Comparison of ENCODE assay signal across 29 mouse cellular contexts in genomic region chr1:71307362-71307761, GRCm38 (mm10).
DNase-seq lines count a peak whose midpoint lies in the region; ATAC-seq and TF ChIP-seq lines count a peak whose summit lies in the region.
"Had no signal": no experiment of that assay in that cellular context is flagged by ENCODE, and none has a peak within 500 bp of the region (broad histone marks: within the 10 kb centered on the region; RNA-seq: fewer than 3 reads in every experiment).

No protein-coding gene starts in this region.

- H3K4me3 ChIP-seq in CH12.LX (replicated peaks in 1 of 3; ENCODE audit: low read depth in 2 of 3, low read length in 2 of 3, poor library complexity in 1 of 3), result no peak overlapping the region
- no peak overlapping the region for H3K4me3 ChIP-seq in heart, embryonic 10.5 days
- H3K4me3 ChIP-seq in heart, embryonic 15.5 days, result no peak overlapping the region
- H3K4me3 ChIP-seq in kidney, embryonic 15.5 days (replicated peaks), result no peak overlapping the region
- H3K4me3 ChIP-seq: erythroblast, embryonic 14.5 days; forebrain, embryonic 12.5 days; hindbrain, embryonic 12.5 days; intestine, embryonic 15.5 days; limb, embryonic 13.5 days; megakaryocyte, embryonic 14.5 days; midbrain, embryonic 12.5 days had no signal

- no peaks in the 10 kb centered on the region for H3K9me3 ChIP-seq in CH12.LX (replicated peaks; ENCODE audit: low read length)
- no peaks in the 10 kb centered on the region for H3K9me3 ChIP-seq in heart, embryonic 10.5 days
- H3K9me3 ChIP-seq in heart, embryonic 15.5 days (replicated peaks), result no peaks in the 10 kb centered on the region
- no peaks in the 10 kb centered on the region for H3K9me3 ChIP-seq in kidney, embryonic 15.5 days (replicated peaks)
- H3K9me3 ChIP-seq: forebrain, embryonic 12.5 days; hindbrain, embryonic 12.5 days; intestine, embryonic 15.5 days; limb, embryonic 13.5 days; midbrain, embryonic 12.5 days had no signal

- TF ChIP-seq CTCF in CH12.LX (conservative IDR thresholded peaks at IDR 0.05 in 1 of 2, IDR thresholded peaks at IDR 0.05 in 1 of 2; ENCODE audit: low read depth in 2 of 2, low read length in 2 of 2), result no peak

- peak; percentile 62; the same call in 1 of the 2 replicates for ATAC-seq in heart, embryonic 15.5 days (replicated peaks; ENCODE audit: insufficient number of reproducible peaks, insufficient read depth, low FRiP score, low read depth)
- no peak for ATAC-seq in kidney, embryonic 15.5 days (replicated peaks; ENCODE audit: low FRiP score)
- ATAC-seq: CD4-positive, CD25-positive, alpha-beta regulatory T cell, adult 4 months; forebrain, postnatal 0 days; hindbrain, postnatal 0 days; intestine, embryonic 15.5 days; lung, postnatal 0 days had no signal

- DNase-seq in heart, adult 18-20 months, result peak; percentile 46 to 64
- no peak for DNase-seq in heart, postnatal 36 days
- DNase-seq in CH12.LX (ENCODE audit: extremely low read depth), result peak; percentile 36
- no peak for DNase-seq in heart, embryonic 10.5 days (ENCODE audit: low spot score)
- DNase-seq in left cerebral cortex, postnatal 36 days (ENCODE audit: low spot score in 2 of 2), result no peak
- DNase-seq in left cerebral cortex, adult 11 months (ENCODE audit: low spot score), result no peak
- DNase-seq: adrenal gland, postnatal 25 days; cerebellum, adult 18-20 months; cerebellum, postnatal 10 days; forebrain, postnatal 0 days; gastrocnemius, postnatal 14 days; kidney, adult 2 months; kidney, postnatal 10 days; layer of hippocampus, adult 9-11 months; lung, postnatal 4 days; right cerebral cortex, postnatal 14 days had no signal

- no peaks in the 10 kb centered on the region for H3K36me3 ChIP-seq in CH12.LX (replicated peaks in 1 of 2; ENCODE audit: control insufficient read depth in 1 of 2, insufficient read depth in 1 of 2, low read length in 1 of 2)
- H3K36me3 ChIP-seq in heart, embryonic 10.5 days, result no peaks in the 10 kb centered on the region
- H3K36me3 ChIP-seq in heart, embryonic 15.5 days, result no peaks in the 10 kb centered on the region
- no peaks in the 10 kb centered on the region for H3K36me3 ChIP-seq in kidney, embryonic 15.5 days
- H3K36me3 ChIP-seq: forebrain, embryonic 12.5 days; hindbrain, embryonic 12.5 days; intestine, embryonic 15.5 days; limb, embryonic 13.5 days; midbrain, embryonic 12.5 days had no signal

- no peak for TF ChIP-seq POLR2A in CH12.LX (IDR thresholded peaks at IDR 0.05; ENCODE audit: low read depth, low read length)

- WGBS in heart, embryonic 10.5 days, result 47% methylated on average over 2 of the region's 2 CpGs
- 42% methylated on average over 2 of the region's 2 CpGs for WGBS in heart, embryonic 15.5 days
- WGBS in kidney, embryonic 15.5 days, result 63% methylated on average over 2 of the region's 2 CpGs

- intact Hi-C loops in heart, postnatal 36 days (cut with DNase I), result no loop called here
- intact Hi-C loops in left cerebral cortex, postnatal 36 days (cut with DNase I), result no loop called here

- TF ChIP-seq EP300 in CH12.LX (IDR thresholded peaks at IDR 0.05; ENCODE audit: low read length), result no peak

- H3K4me1 ChIP-seq in CH12.LX (ENCODE audit: control insufficient read depth in 1 of 2, insufficient read depth in 2 of 2), result peaks cover 0 to 18% of the 10 kb centered on the region in 2 experiments; a peak in 2 of 4 replicates
- peaks cover 15% of the 10 kb centered on the region; the same call in 1 of the 2 replicates for H3K4me1 ChIP-seq in heart, embryonic 10.5 days
- peaks cover 16% of the 10 kb centered on the region for H3K4me1 ChIP-seq in heart, embryonic 15.5 days (replicated peaks)
- H3K4me1 ChIP-seq in kidney, embryonic 15.5 days, result no peaks in the 10 kb centered on the region
- H3K4me1 ChIP-seq: forebrain, embryonic 12.5 days; intestine, embryonic 15.5 days; megakaryocyte, embryonic 14.5 days had no signal

- dilution Hi-C loops in CH12.LX (cut with MboI; ENCODE audit: extremely low pct_ligation_motif_present, extremely low pct_unique_long_range_greater_than_20kb, low sequenced_read_pairs), result no loop called here

- no peak overlapping the region for H3K4me2 ChIP-seq in CH12.LX (ENCODE audit: insufficient read depth, low read depth, poor library complexity, severe bottlenecking)
- H3K4me2 ChIP-seq in heart, embryonic 15.5 days, result no peak overlapping the region
- H3K4me2 ChIP-seq in kidney, embryonic 15.5 days, result no peak overlapping the region
- H3K4me2 ChIP-seq: forebrain, embryonic 12.5 days; hindbrain, embryonic 12.5 days; intestine, embryonic 15.5 days; limb, embryonic 13.5 days; liver, embryonic 11.5 days; midbrain, embryonic 12.5 days had no signal

- H3K27ac ChIP-seq in CH12.LX (ENCODE audit: insufficient read depth, low read depth), result no peak overlapping the region
- H3K27ac ChIP-seq in heart, embryonic 10.5 days, result peak overlapping the region; percentile 77; the same call in 1 of the 2 replicates
- peak overlapping the region; percentile 48 for H3K27ac ChIP-seq in heart, embryonic 15.5 days
- H3K27ac ChIP-seq in kidney, embryonic 15.5 days, result no peak overlapping the region
- H3K27ac ChIP-seq: forebrain, embryonic 12.5 days; hindbrain, embryonic 12.5 days; hindbrain, postnatal 0 days; intestine, embryonic 15.5 days; limb, embryonic 13.5 days; midbrain, embryonic 12.5 days had no signal

- no peaks in the 10 kb centered on the region for H3K79me2 ChIP-seq in CH12.LX (replicated peaks; ENCODE audit: control insufficient read depth, extremely low read depth, insufficient read depth, poor library complexity, severe bottlenecking)

- in situ Hi-C loops in CH12.LX (cut with MboI; ENCODE audit: low pct_ligation_motif_present, low pct_unique_long_range_greater_than_20kb, low sequenced_read_pairs), result no loop called here

- no peaks in the 10 kb centered on the region for H3K27me3 ChIP-seq in CH12.LX (replicated peaks)
- H3K27me3 ChIP-seq in heart, embryonic 10.5 days (ENCODE audit: insufficient read depth, poor library complexity, severe bottlenecking), result no peaks in the 10 kb centered on the region
- no peaks in the 10 kb centered on the region for H3K27me3 ChIP-seq in heart, embryonic 15.5 days
- H3K27me3 ChIP-seq in kidney, embryonic 15.5 days, result no peaks in the 10 kb centered on the region
- H3K27me3 ChIP-seq: forebrain, embryonic 12.5 days; hindbrain, embryonic 12.5 days; intestine, embryonic 15.5 days; limb, embryonic 13.5 days; megakaryocyte, embryonic 14.5 days; midbrain, embryonic 12.5 days had no signal

- no peak overlapping the region for H3K9ac ChIP-seq in CH12.LX (ENCODE audit: insufficient read depth, low read depth)
- no peak overlapping the region for H3K9ac ChIP-seq in heart, embryonic 15.5 days
- H3K9ac ChIP-seq in kidney, embryonic 15.5 days, result no peak overlapping the region
- H3K9ac ChIP-seq: forebrain, embryonic 12.5 days; forebrain, postnatal 0 days; hindbrain, embryonic 12.5 days; intestine, embryonic 15.5 days; limb, embryonic 13.5 days; midbrain, embryonic 12.5 days had no signal

- TF ChIP-seq RAD21 in CH12.LX (IDR thresholded peaks at IDR 0.05; ENCODE audit: low read depth, low read length), result no peak

TF ChIP-seq in CH12.LX, 34 proteins besides CTCF, POLR2A, EP300 and RAD21:
- 0 out of 2 replicates have a peak, but pooled peaks have one; percentile 6 for TF ChIP-seq MAFK (IDR thresholded peaks at IDR 0.05; ENCODE audit: insufficient replicate concordance, low read length)
- TF ChIP-seq ZNF384 (IDR thresholded peaks at IDR 0.05; ENCODE audit: low read depth, low read length), result peak; percentile 48; the same call in 1 of the 2 replicates
- no peak for TF ChIP-seq MAX (IDR thresholded peaks at IDR 0.05; ENCODE audit: low read length)
- peak; percentile 41 for TF ChIP-seq ETS1 (conservative IDR thresholded peaks at IDR 0.05; ENCODE audit: low read depth, low read length)
- no peak for TF ChIP-seq USF1 (IDR thresholded peaks at IDR 0.05; ENCODE audit: low read depth, low read length)

Comparison
In these comparisons a context has a peak if more than half of its experiments do, and no peak if none do; other contexts are left out.
1. DNase-seq: peak in heart, adult 18-20 months (2 of 2) and CH12.LX (single experiment); none in heart, postnatal 36 days (0 of 2), heart, embryonic 10.5 days (single experiment), left cerebral cortex, postnatal 36 days (0 of 2) and left cerebral cortex, adult 11 months (single experiment).
2. H3K27ac ChIP-seq: peak in heart, embryonic 10.5 days (single experiment) and heart, embryonic 15.5 days (single experiment); none in CH12.LX (single experiment) and kidney, embryonic 15.5 days (single experiment).